Mouse (Mus musculus): ENCODE results near the gene Suclg1. TPM values are rescaled to one million over a fixed set of nuclear protein-coding genes. Genes with fewer than 3 reads are reported as not detected.
A peak's percentile ranks its signal among the peaks of the same experiment; 100 is the strongest.

Gene Suclg1
- polyA plus RNA-seq, 1 experiment from 2014 or later, result 132 TPM

GRCm38 (mm10) chr6:73227376-73228158 lies 20.6 kb upstream of the Suclg1 start:
- Histone ChIP-seq H3K4me2 (no peak overlapping the region), H3K36me3 (no peaks in the 10 kb centered on the region), H3K9ac (no peak overlapping the region), H3K27ac (replicated peaks) (no peak overlapping the region), H3K27me3 (no peaks in the 10 kb centered on the region), H3K9me3 (no peaks in the 10 kb centered on the region), H3K4me1 (replicated peaks) (peaks cover 3% of the 10 kb centered on the region; the same call in 1 of the 2 replicates), H3K4me3 (no peak overlapping the region)
- ATAC-seq (ENCODE audit: low FRiP score, low read depth), result no peak
- 42% methylated on average over 10 of the region's 10 CpGs for WGBS

- Histone ChIP-seq H3K4me3 (no peak overlapping the region), H3K9ac (no peak overlapping the region), H3K27ac (replicated peaks) (no peak overlapping the region), H3K4me1 (replicated peaks) (no peaks in the 10 kb centered on the region), H3K36me3 (no peaks in the 10 kb centered on the region), H3K27me3 (no peaks in the 10 kb centered on the region), H3K9me3 (no peaks in the 10 kb centered on the region), H3K4me2 (no peak overlapping the region)
- no peak for ATAC-seq (ENCODE audit: low FRiP score, low read depth)
- WGBS, result 69% methylated on average over 4 of the region's 4 CpGs
Measured at GRCm38 (mm10) chr6:73228408-73228807, 19.8 kb upstream of the Suclg1 start.

- Histone ChIP-seq H3K9me3 (no peaks in the 10 kb centered on the region), H3K27me3 (no peaks in the 10 kb centered on the region), H3K4me2 (no peak overlapping the region), H3K4me3 (no peak overlapping the region), H3K9ac (no peak overlapping the region), H3K27ac (replicated peaks) (no peak overlapping the region), H3K4me1 (replicated peaks) (no peaks in the 10 kb centered on the region), H3K36me3 (no peaks in the 10 kb centered on the region)
- WGBS, result 69% methylated on average over 3 of the region's 3 CpGs
- ATAC-seq (ENCODE audit: low FRiP score, low read depth), result no peak
Measured at GRCm38 (mm10) chr6:73228881-73229280, 19.3 kb upstream of the Suclg1 start.

- H3K9ac ChIP-seq, result no peak overlapping the region
- H3K27ac ChIP-seq (replicated peaks), result no peak overlapping the region
- H3K36me3 ChIP-seq, result no peaks in the 10 kb centered on the region
- H3K4me2 ChIP-seq, result no peak overlapping the region
- ATAC-seq (ENCODE audit: low FRiP score, low read depth), result no peak
- H3K4me3 ChIP-seq, result no peak overlapping the region
- H3K9me3 ChIP-seq, result no peaks in the 10 kb centered on the region
- WGBS, result 87% methylated on average over 12 of the region's 12 CpGs
- no peaks in the 10 kb centered on the region for H3K4me1 ChIP-seq (replicated peaks)
- H3K27me3 ChIP-seq, result no peaks in the 10 kb centered on the region
Measured at GRCm38 (mm10) chr6:73232152-73232584, 16.0 kb upstream of the Suclg1 start.

GRCm38 (mm10) chr6:73233202-73233726 lies 14.9 kb upstream of the Suclg1 start:
- no peaks in the 10 kb centered on the region for H3K4me1 ChIP-seq (replicated peaks)
- H3K9me3 ChIP-seq, result no peaks in the 10 kb centered on the region
- H3K4me3 ChIP-seq, result no peak overlapping the region
- no peaks in the 10 kb centered on the region for H3K36me3 ChIP-seq
- ATAC-seq (ENCODE audit: low FRiP score, low read depth), result no peak
- H3K4me2 ChIP-seq, result no peak overlapping the region
- H3K27me3 ChIP-seq, result no peaks in the 10 kb centered on the region
- 92% methylated on average over 6 of the region's 6 CpGs for WGBS
- H3K9ac ChIP-seq, result no peak overlapping the region
- no peak overlapping the region for H3K27ac ChIP-seq (replicated peaks)

GRCm38 (mm10) chr6:73234302-73234900 lies 13.8 kb upstream of the Suclg1 start:
- no peak for ATAC-seq (ENCODE audit: low FRiP score, low read depth)
- H3K9ac ChIP-seq, result no peak overlapping the region
- 86% methylated on average over 6 of the region's 6 CpGs for WGBS
- H3K36me3 ChIP-seq, result no peaks in the 10 kb centered on the region
- H3K4me3 ChIP-seq, result no peak overlapping the region
- no peak overlapping the region for H3K4me2 ChIP-seq
- H3K27ac ChIP-seq (replicated peaks), result no peak overlapping the region
- H3K9me3 ChIP-seq, result no peaks in the 10 kb centered on the region
- H3K4me1 ChIP-seq (replicated peaks), result no peaks in the 10 kb centered on the region
- no peaks in the 10 kb centered on the region for H3K27me3 ChIP-seq

GRCm38 (mm10) chr6:73235650-73236049 lies 12.5 kb upstream of the Suclg1 start:
- H3K4me2 ChIP-seq, result no peak overlapping the region
- H3K27ac ChIP-seq (replicated peaks), result no peak overlapping the region
- H3K9me3 ChIP-seq, result no peaks in the 10 kb centered on the region
- no peaks in the 10 kb centered on the region for H3K36me3 ChIP-seq
- 67% methylated on average over 3 of the region's 3 CpGs for WGBS
- no peak overlapping the region for H3K9ac ChIP-seq
- H3K4me1 ChIP-seq (replicated peaks), result no peaks in the 10 kb centered on the region
- ATAC-seq (ENCODE audit: low FRiP score, low read depth), result no peak
- H3K27me3 ChIP-seq, result no peaks in the 10 kb centered on the region
- no peak overlapping the region for H3K4me3 ChIP-seq

GRCm38 (mm10) chr6:73246821-73247220 lies 1.4 kb upstream of the Suclg1 start:
- Histone ChIP-seq H3K4me2 (no peak overlapping the region), H3K27me3 (no peaks in the 10 kb centered on the region), H3K4me3 (no peak overlapping the region), H3K9ac (no peak overlapping the region), H3K9me3 (no peaks in the 10 kb centered on the region), H3K36me3 (no peaks in the 10 kb centered on the region), H3K27ac (replicated peaks) (no peak overlapping the region), H3K4me1 (replicated peaks) (peaks cover 19% of the 10 kb centered on the region)
- 74% methylated on average over 2 of the region's 2 CpGs for WGBS
- no peak for ATAC-seq (ENCODE audit: low FRiP score, low read depth)

- Histone ChIP-seq H3K9me3 (no peaks in the 10 kb centered on the region), H3K9ac (peak overlapping the region; percentile 91; the same call in 1 of the 2 replicates), H3K27me3 (no peaks in the 10 kb centered on the region), H3K4me2 (peak overlapping the region; percentile 67), H3K36me3 (no peaks in the 10 kb centered on the region), H3K27ac (replicated peaks) (no peak overlapping the region), H3K4me3 (peak overlapping the region; percentile 93), H3K4me1 (replicated peaks) (peaks cover 19% of the 10 kb centered on the region)
- 42% methylated on average over 4 of the region's 4 CpGs for WGBS
- no peak for ATAC-seq (ENCODE audit: low FRiP score, low read depth)
Measured at GRCm38 (mm10) chr6:73247452-73247851, 730 bp upstream of the Suclg1 start.

- H3K9ac ChIP-seq, result peak overlapping the region; percentile 91
- peak overlapping the region; percentile 86 for H3K27ac ChIP-seq (replicated peaks)
- H3K9me3 ChIP-seq, result no peaks in the 10 kb centered on the region
- WGBS, result 6% methylated on average over 12 of the region's 12 CpGs
- H3K27me3 ChIP-seq, result no peaks in the 10 kb centered on the region
- H3K4me2 ChIP-seq, result peak overlapping the region; percentile 67
- ATAC-seq (ENCODE audit: low FRiP score, low read depth), result peak; percentile 10; the same call in 1 of the 2 replicates
- peaks cover 19% of the 10 kb centered on the region for H3K4me1 ChIP-seq (replicated peaks)
- H3K4me3 ChIP-seq, result peak overlapping the region; percentile 93
- no peaks in the 10 kb centered on the region for H3K36me3 ChIP-seq
Measured at GRCm38 (mm10) chr6:73249049-73249422, 854 bp downstream of the Suclg1 start.

GRCm38 (mm10) chr6:73249851-73250250 lies 1.7 kb downstream of the Suclg1 start:
- peak overlapping the region; percentile 67 for H3K4me2 ChIP-seq
- no peak overlapping the region for H3K27ac ChIP-seq (replicated peaks)
- ATAC-seq (ENCODE audit: low FRiP score, low read depth), result no peak
- H3K9ac ChIP-seq, result no peak overlapping the region
- peaks cover 25% of the 10 kb centered on the region for H3K4me1 ChIP-seq (replicated peaks)
- H3K4me3 ChIP-seq, result no peak overlapping the region
- WGBS, result 91% methylated on average over 4 of the region's 4 CpGs
- no peaks in the 10 kb centered on the region for H3K36me3 ChIP-seq
- H3K9me3 ChIP-seq, result no peaks in the 10 kb centered on the region
- no peaks in the 10 kb centered on the region for H3K27me3 ChIP-seq

- no peak for ATAC-seq (ENCODE audit: low FRiP score, low read depth)
- H3K27me3 ChIP-seq, result no peaks in the 10 kb centered on the region
- H3K9ac ChIP-seq, result no peak overlapping the region
- H3K4me1 ChIP-seq (replicated peaks), result peaks cover 27% of the 10 kb centered on the region
- H3K4me3 ChIP-seq, result no peak overlapping the region
- WGBS, result 93% methylated on average over 11 of the region's 11 CpGs
- H3K27ac ChIP-seq (replicated peaks), result no peak overlapping the region
- no peaks in the 10 kb centered on the region for H3K9me3 ChIP-seq
- H3K36me3 ChIP-seq, result no peaks in the 10 kb centered on the region
- no peak overlapping the region for H3K4me2 ChIP-seq
Measured at GRCm38 (mm10) chr6:73251336-73251735, 3.2 kb downstream of the Suclg1 start.

Measured in hindbrain, embryonic 15.5 days (tissue).